Mouse (Mus musculus): Measurements from ENCODE around the gene Tpra1.
A peak's percentile ranks its signal among the peaks of the same experiment; 100 is the strongest.

The Tpra1 gene

GRCm38 (mm10) chr6:88928026-88928425, 26.0 kb downstream of the Tpra1 start:
- no peak for DNase-seq

DNA sequence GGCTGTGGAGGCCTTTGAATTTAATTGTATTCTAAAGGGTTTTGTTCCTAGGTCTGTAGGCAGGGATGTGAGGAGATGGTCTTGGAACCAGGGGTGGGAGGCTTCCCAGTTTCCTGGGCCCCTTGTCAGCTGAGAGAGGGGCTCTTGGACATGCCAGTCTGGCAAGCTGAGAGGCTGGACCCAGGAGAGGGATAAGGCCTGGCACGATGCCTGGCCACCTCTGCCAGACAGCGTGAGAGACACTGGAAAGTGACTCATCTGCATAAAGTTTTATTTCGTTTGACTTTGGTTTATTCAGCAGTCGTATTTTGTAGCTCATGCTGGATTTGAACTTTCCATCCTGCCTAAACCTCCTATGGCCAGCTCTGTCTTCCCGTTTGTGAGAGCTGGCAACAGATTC, 26.5 kb downstream of the Tpra1 start:
- DNase-seq: no peak

DNA sequence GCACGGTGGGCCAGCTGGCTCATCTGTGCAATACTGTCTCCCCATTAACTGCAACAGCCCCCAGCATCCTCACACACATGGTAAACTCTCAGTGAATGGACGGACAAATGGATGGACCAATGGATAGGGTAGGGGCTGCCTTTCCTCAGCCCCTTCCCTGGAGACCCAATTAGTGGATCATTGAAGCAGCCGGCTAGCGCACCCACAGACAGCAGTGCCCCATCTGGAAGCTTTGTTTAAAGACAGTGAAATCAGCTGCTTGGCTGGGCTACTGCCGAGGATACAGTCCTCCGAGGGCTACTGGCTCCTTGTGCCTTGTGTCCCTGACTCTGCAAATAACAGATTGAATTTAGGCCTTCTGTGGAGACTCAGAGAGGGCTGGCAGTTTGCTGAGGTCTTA, 27.4 kb downstream of the Tpra1 start:
- no peak for DNase-seq

GRCm38 (mm10) chr6:88930049-88930448, 28.0 kb downstream of the Tpra1 start:
- DNase-seq: no peak

- DNase-seq: no peak
These were observed 29.4 kb downstream of the Tpra1 start for GRCm38 (mm10) chr6:88931449-88931848.

- DNase-seq: no peak
These were observed 32.1 kb downstream of the Tpra1 start for GRCm38 (mm10) chr6:88934132-88934531.

GRCm38 (mm10) chr6:88934816-88935215, 32.8 kb downstream of the Tpra1 start:
- DNase-seq: peak; percentile 78

DNA sequence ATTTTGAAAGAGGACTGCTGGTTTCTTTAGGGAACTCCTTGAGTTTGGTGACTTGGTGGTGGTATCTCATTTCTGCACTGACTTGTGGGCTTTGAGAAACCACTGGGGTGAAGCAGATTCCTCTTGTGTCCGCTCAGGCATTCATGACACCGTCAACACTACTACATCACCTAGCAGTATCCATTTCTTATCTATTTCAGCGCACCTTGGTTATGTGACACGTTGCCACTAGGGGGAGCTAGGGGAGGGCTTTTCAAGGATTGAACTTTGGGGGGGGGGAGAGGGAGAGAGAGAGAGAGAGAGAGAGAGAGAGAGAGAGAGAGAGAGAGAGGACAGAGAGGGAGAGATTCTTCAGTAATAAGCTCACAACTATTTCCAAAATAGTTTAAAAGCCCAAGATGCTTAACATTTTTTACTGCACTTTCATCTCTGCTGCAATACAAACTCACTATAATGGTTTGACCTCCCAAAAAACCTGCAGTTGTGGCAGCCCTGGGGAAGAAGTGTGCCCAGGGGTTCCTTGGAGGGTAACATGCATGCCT, 33.8 kb downstream of the Tpra1 start:
- DNase-seq: no peak

DNA sequence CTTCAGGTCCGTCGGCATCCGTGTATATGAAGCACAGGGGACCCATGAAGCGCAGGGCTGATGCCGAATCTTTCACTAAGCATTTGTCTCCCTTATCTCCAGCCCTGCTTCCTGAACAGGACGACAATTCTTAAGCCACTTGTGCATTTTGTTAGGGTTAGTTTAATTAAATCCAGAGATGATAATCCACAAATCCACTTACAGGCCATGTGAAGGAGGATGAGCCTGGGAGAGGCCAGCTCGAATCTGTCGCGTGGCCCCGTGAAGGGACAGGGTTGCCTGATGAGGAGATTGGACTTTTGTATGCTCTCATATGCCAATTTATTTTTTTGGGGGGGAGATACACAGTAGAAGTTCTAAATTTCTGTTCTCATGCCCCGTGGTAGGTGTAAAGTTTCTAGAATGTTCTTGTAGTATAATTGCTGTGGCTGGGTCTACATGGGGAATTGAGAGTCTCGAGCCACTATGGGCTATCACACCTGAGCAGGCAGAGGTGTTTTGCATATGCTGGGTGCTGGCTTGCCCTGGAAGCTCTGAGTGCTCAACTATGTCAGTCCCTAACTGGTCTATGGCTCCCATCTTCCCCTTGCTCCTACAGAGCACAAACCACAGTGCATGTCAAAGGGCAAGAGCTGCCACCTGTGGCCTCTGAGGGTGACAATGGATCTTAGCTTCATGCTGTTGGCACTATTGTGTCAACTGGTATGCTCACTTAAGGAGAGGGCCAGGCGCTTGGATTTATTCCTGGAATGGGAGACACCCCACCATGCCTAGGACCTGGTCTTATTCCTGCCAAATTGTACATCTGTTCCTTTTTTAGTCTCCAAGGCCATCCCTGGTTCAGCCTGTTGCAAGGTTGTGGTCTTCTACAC, 34.5 kb downstream of the Tpra1 start:
- no peak for DNase-seq

DNA sequence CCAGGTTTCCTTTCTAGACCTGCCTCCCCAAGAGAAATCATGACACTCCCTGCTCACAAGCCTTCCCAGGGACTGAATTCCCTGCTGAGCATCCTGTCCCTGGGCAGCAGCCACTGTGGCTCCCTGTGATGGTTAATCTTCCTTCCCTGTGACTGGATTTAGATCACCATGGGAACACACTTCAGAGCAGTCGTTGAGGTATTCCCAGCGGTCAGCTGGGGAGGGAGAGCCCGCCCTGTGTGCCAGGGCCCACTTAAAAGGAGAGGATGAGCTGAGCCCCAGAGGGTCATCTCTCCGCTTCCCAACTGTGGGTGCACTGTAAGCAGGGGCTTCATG, 35.1 kb downstream of the Tpra1 start:
- DNase-seq: no peak

DNA sequence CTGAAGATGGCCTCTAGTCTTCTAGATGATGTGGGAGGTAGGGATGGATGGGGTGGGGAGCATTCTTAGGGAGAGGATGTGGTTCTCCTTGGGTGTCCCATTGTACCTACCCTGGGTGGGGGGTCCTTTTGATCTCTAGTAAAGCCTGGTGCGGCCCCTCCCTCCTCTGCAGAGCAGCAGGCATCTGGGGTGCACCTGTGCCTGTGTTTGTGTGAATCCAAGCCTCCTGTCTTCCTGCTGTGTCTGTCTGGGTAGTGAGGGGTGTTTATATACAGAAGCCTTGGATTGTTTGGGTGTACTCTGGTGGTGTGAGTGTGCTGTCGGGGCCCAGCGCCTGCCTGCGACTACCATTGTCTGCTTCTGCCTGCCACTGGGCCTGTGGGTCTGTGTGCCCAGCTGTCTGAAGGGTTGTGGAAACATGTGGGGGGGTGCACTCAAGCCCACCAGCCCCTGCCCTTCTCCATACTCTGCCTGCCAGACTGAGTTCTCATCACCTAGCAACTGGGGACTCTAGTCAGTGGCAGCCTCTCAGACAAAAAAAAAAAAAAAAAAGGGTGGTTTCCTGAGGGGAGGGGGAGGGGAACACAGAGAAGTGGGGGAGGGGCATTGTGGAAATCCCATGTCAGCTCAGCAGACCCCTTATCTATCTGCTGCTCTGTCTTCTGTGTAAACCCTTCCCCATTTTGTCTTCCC, 36.1 kb downstream of the Tpra1 start:
- DNase-seq: no peak

- DNase-seq: no peak
These were observed 36.6 kb downstream of the Tpra1 start for GRCm38 (mm10) chr6:88938664-88939055.

DNA sequence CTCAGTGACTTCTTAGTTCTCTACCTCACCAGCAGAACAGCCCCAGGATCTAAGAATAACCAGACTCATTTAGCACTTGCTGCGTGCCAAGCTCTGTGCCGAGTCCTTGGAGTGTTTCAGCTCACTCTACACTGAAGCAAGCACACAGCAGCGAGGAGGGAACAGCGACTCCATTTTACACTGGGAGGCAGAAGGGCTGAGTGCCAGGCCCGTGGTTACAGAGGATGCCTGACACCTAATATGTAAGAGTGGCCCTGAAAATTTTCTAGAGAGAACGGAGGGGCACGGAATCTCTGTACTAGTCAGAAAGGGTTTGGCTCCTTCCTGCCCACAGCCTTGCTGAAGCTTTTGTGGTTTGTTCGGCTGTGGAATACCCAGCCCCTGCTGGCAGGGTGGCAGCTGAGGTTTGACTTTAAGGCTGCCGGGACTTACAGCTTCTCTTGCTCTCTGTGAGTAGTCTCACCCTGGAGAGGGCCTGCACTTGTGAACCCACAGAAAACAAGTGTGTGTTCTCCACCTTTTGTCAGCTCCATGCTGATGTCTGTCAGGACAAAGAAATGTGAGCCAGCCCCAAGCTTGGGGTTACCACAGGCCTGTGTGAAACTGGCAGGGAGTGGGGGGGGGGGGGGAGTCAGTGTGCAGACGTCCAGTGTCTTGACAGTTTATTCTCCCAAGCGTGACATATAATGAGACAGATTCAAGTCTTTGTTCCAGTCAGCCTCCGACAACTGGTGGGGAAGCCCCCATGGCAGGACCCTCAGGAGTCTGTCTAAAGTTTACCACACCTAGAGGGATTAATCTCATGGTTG, 37.4 kb downstream of the Tpra1 start:
- DNase-seq: peak; percentile 56

- no peak for DNase-seq
These were observed 38.3 kb downstream of the Tpra1 start for GRCm38 (mm10) chr6:88940090-88940916.

DNA sequence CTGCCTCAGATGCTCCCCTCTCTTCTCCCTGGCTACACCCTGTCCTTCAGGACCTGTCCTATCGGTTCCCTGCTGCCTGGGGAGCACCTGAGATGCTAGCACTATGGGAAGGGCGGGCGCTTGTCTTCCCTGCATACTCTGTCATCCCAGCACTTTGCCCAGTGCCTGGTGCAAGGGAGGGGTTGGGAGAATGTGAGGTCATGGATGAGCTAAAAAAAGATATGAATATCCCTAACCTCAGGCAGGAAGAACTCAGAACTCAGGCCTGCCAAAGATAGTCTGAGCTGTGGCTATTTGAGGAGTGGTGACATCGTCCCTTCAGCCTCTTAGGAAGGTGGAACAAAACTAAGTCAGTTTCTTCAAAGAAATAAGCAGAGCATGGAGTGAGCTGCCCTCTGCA, 39.6 kb downstream of the Tpra1 start:
- DNase-seq: no peak

GRCm38 (mm10) chr6:88942595-88942994, 40.5 kb downstream of the Tpra1 start:
- DNase-seq: peak; percentile 65

- DNase-seq: no peak
These were observed 41.6 kb downstream of the Tpra1 start for GRCm38 (mm10) chr6:88943666-88944065.

DNA sequence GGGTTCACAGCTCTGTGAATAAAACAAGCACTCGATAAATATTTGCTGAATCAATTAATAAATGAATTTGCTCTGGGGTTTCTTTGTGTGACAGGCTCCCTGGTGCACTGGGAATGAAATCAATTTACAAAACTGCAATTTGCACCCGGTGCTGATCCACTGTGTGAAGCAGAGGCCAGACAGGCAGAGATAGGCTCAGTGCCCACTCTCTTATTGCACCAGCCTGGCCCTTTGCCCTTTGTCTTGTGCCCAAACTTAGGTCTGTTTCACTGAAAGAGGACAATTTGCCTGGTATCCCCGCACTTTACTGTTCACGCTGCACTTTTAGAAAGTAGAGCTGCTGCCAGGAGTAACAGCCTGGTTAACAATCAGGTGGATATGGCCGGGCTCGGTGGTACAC, 44.4 kb downstream of the Tpra1 start:
- no peak for DNase-seq

GRCm38 (mm10) chr6:88947771-88948170, 45.7 kb downstream of the Tpra1 start:
- DNase-seq: no peak

DNA sequence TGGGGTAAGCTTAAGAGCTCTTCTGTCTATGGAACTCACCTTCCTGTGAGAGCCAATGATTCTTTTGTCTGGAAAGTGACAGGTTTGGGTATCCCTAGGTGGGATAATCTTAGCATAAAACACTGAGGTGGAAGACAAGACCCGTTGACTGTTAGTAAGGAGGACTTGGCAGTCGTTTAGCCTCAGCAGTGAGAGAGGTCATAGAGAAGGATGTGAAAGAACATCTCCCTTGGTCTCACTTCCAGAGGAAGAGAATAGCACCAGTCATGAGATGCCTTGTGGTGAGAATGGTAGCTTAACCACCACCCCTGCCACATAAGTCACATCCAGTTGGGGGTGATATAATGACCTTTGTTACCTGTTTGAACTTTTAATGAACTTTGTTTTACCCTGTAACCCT, 54.7 kb downstream of the Tpra1 start:
- no peak for DNase-seq

GRCm38 (mm10) chr6:88957313-88957712, 55.3 kb downstream of the Tpra1 start:
- no peak for DNase-seq

DNA sequence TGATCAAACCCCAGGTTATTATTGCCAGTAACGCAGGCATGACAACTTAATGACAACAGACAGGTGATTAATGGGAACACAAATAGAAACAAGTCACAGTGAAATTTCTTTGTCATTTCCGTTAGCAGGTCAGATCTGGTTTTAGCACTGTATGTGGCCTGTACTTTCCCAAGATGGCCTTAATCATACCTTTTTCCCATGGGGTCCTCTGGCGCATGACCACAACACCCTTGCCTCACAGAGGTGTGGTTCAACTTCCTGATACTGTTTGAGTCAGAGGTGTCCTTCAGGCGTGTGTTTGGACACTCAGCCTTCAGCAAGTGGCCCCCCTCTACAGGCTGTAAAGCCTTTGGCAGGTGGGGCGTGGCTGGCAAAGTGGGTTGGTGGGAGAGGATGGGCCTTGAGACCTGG, 55.8 kb downstream of the Tpra1 start:
- no peak for DNase-seq

All from layer of hippocampus, adult 9-11 months (tissue).